Mouse (Mus musculus) embryo, embryonic 10 days (tissue): Measurements from ENCODE around the gene Arid3a.
"Not testable (repeated sequence)": the region's sequence is repeated elsewhere in the genome, so short reads cannot be mapped to it uniquely, and the experiment has no call there.

Source experiments
- DNase-seq: peaks from one replicate; pipeline ENCODE4 v3.0.0-alpha.2; 2015; ENCODE audit warnings: low spot score

Arid3a gene

DNA sequence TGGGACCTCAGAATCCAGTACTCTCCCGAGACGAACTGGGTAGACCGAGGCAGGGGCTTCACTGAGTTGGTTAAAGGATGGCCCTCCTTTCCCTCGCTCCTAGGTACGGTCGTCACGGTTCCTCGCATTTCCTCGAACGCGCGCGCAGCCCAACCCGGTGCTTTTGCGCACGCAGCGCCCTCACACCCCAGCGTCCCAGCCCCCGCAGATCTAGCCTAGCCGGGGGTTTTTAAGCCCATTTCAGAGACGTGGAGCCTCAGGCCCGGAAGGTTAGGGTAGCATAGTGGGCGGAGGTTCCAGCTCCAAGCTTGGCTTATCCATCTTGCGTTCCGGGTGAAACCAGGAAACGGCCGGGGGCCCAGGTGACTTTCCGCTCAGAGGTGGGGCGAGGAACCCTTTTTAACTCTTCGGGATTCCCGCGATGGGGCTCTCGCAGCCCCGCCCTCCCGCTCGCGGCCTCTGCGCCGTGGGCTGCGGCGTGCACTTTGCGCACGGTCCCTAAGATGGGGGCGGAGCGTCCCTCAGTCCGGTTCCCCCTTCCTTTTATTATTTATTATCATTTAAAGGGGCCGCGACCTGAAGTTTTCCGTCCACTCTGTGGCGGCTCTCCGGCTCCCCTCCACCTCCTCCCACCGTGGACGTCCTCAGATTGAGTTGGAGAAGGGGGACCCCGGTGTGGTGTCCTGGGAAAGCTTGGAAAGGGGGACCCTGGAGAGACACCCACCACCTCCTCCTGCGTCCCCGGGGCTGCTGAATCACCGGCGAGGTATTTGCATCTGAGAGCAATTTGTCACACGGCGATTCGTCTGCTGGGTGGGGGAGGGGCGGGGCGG lies at the start of gene Arid3a:
Arid3a (plus strand) TSS at position 553 of the 833 bp plus-strand sequence.
- peak; percentile 95 for DNase-seq

DNA sequence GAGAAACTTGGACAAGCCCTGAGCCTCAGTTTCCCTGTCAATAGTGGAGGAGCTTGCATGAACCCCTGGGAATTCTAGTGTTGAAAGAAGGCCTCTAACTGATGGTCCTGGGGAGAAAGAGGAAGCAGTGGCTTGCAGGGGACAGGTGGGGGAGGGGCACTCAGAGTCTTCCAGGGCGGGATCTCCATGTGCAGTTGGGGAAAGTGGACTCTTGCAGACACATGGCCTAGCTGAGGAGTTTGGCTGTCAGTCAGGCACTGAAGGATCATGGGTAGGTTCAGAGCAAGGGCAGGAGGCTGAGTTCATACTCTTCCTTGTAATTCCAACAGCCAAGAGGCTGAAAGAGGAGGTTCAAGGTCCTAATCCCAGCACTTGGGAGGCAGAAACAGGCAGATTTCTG lies 49.7 kb upstream of the Arid3a start:
- DNase-seq = no peak

DNA sequence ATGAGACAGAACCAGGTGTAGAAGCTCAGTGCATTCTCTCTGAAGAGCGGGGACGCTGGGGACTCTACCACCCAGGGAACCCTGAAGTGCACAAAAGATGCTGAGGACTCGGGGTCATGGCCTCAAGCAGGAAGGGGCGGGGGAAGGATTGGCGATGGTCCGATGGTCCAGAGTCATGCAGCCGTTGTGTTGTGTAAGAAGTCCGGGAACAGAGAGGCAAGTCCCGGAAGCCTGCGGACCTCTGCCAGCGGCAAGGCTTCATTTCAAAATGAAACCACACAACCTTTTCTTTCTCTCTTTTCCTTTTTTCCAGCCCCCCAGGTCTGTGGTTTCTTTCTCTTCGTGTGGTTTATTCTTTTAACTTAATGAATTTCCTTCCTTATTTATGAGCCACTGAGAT lies 49.1 kb upstream of the Arid3a start:
- no peak for DNase-seq

DNA sequence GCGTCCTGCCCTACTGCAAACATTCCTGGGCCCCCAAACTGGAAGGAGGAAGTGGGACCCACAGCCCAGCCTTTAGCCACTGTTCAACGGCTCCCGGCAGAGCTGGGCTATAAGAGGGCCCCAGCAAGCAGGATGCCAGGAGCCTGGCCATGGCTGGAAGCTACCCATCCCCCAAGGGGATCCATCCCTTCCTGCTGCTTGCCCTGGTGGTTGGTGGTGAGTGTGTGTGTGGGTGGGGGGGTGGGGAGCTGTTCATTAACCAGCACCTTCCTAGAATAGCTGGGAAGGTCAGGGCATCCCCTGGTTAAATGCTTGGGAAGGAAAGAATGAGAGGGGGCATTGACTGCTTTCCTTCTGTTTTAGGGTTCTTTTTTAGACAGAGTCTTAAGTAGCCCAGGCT lies 47.3 kb upstream of the Arid3a start:
- DNase-seq = no peak

DNA sequence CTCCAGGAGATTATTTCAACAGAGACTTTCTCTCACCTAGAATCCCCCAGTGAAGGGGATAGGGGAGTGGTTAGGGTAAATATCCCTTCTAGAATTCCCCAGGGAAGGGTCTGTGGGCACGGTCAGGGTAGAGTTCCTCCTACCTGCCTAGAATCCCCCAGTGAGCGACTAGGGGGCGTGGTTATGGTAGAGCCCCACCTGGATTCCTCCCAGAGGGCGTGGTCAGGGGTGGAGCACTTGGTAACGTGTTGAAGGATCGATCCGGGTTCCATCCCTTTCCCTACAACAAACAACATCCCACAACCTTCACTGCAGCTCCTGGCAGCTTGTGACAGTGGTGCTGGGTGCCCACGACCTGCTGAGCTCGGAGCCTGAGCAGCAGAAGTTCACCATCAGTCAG lies 46.1 kb upstream of the Arid3a start:
- no peak for DNase-seq

DNA sequence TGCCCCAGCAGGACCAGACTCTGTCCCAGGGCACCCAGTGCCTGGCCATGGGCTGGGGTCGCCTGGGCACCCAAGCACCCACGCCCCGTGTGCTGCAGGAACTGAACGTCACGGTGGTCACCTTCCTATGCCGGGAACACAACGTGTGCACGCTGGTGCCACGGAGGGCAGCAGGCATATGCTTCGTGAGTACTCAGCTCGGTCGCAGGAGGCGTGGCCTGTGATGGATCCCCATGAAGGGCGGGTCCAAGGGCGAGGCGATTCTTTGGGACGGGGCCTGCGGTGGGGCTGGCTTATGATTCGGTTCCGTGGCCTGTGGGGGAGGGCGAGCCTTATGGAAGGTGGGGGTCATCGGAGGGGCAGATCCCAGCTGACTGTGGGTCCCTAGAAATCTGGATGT lies 44.9 kb upstream of the Arid3a start:
- DNase-seq = peak; percentile 55

DNA sequence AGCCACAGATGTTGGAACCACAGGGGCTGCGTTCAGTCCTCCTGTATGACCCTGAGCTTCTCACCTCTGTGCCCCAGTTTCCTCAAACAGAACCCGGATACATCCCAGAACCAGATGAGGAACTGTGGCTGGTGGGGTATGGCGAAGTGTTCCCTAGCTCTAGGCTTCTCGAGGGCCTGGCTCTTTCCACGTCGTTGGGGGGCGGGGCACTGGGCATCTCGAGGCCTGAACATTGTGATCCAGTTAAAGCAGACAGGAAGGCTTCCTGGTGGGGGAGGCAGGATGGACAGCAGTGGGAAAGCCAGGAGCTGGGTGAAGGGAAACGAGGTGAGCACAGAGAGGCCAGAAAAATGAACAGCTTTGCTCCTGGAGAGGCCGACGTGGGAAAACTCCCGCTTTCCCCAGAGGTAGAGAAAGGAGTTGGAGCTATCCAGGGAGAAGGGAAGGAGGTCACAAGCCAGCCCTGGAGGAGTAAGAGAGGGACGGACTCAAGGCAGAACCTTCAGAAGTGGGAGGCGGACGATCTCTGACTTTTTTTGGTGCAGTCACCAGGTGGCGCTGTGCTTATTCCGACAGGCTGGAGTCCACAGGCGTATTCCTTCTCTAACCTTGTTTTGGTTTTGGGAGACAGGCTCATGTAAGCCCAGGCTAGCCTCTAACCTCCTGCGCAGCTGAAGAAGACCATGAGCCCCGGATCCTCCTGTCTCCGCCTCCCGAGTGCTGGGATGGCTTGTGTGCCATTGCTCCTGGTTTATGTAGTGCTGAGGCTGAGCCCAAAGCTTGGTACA lies 43.4 kb upstream of the Arid3a start:
- peak; percentile 88 for DNase-seq

DNA sequence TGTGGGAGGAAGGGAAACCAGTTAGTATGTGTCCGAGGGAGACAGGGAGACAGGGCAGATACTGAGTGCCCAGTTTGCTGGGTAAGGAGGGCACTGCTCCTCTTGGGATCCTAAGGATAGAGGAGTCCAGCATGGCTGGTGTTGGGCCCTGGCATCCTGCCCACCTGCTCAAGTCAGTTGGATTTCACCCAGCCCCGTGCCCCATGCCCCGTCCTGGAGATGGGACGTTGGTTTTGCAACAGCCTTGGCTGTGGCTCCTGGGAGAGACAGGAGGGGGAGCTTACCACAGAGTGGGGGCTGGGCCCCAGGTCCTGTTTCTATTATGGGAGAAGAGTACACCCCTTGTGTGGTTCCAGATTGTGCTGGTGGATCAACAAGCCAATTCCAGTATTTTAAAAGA lies 42.4 kb upstream of the Arid3a start:
- no peak for DNase-seq

DNA sequence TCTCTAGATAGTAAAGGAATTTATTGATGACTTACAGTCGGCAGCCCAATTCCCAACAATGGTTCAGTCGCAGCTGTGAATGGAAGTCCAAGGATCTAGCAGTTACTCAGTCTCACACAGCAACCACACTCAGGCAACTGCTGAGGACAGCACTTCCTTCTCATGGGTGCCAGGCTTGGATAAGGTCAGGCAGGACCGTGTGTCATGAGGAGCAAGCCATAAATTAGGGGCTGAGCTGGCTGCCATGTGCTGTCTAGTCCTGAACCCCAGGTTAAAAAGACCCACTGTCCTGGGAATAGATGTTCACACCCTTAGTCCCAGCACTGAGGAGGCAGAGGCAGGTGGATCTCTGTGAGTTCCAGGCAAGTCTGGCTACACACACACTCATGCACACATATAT lies 41.9 kb upstream of the Arid3a start:
- DNase-seq = not testable (repeated sequence)

DNA sequence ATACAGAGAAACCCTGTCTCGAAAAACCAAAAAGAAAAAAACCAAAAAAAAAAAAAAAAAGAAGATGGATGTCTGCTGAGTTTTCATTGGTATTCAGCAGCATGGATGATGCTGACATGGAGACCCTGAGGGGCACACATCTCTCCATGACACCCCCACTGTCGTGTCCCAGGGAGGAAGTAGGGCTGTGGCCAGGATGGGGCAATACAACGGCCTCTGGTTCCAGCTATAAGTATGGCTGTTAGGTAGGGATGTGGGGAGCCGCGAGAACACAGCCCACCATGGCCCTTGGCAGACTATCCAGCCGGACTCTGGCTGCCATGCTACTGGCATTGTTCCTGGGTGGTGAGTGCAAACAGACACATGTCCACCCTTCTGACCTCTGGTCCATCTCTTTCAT lies 40.8 kb upstream of the Arid3a start, which contains the start of gene Elane:
Elane (plus strand) TSS at position 194 of the 400 bp plus-strand sequence.
- DNase-seq = no peak

DNA sequence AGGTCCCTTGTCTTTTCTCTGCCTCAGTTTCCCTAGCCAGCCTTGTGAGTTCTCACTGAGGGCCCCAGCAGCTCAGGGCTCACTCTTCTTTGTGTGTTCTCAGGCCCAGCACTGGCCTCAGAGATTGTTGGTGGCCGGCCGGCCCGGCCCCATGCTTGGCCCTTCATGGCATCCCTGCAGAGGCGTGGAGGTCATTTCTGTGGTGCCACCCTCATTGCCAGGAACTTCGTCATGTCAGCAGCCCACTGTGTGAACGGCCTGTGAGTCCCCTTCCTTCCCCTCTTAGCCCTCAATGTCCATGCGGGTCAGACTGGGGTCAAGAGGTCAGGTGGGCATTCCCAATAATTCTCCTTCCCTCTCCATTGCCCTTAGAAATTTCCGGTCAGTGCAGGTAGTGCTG lies 40.2 kb upstream of the Arid3a start:
- DNase-seq = no peak

DNA sequence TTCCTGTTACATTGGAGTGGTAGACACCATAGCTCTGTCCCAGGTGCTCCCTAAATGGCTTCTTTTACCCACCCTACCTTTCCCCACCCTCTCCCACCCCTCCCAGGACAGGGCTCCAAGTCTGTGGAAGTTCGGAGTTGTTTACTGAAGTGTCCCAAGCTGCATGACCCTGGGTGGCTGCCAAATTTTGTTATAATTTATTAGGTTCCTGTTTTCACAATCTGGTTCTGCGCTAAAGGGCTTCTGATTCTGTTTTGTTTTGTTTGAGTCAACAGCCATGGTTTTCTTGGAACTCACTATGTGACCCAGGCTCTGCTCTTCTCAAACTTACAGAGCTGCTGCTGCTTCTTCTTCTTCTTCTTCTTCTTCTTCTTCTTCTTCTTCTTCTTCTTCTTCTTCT lies 37.5 kb upstream of the Arid3a start:
- DNase-seq = no peak

DNA sequence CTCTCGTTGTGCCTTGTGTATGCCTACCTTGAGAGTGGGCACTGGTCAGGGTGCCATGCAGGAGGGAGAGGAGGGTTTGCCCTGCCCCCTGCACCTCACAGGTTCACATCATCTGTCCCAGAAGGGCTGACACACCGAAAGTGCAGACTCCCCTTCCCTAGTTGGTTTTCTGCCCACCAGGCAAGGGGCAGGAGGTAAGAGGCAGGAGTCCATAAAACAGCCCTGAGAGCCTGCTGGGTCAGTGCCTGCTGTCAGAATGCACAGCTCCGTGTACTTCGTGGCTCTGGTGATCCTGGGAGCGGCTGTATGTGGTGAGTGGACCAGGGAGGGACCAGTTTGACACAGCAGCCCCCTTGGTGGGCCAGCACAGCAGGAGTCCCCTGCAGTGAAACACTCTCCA lies 36.2 kb upstream of the Arid3a start, which contains the start of gene Cfd:
Cfd (plus strand) TSS at position 184 of the 400 bp plus-strand sequence.
- no peak for DNase-seq

DNA sequence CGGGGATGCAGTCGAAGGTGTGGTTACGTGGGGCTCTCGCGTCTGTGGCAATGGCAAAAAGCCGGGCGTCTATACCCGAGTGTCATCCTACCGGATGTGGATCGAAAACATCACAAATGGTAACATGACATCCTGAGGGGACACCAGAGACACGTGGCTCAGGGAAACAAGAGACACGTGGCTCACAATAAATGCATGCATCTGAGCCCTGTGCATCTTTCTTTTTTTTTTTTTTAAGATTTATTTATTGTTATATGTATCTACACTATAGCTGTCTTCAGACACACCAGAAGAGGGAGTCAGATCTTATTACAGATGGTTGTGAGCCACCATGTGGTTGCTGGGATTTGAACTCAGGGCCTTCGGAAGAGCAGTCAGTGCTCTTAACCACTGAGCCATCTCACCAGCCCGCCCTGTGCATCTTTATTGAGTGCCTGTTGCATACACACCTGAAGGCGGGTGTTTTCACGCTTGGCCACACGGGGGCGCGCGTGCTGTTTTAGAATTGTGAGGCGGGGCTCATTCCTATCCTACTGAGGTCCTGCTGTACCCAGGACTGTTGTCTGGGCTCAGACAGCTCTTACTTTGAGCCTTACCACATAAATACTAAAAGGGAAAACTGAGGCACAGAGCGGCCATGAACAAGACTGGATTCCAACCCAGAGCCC lies 34.3 kb upstream of the Arid3a start:
- peak; percentile 86 for DNase-seq

DNA sequence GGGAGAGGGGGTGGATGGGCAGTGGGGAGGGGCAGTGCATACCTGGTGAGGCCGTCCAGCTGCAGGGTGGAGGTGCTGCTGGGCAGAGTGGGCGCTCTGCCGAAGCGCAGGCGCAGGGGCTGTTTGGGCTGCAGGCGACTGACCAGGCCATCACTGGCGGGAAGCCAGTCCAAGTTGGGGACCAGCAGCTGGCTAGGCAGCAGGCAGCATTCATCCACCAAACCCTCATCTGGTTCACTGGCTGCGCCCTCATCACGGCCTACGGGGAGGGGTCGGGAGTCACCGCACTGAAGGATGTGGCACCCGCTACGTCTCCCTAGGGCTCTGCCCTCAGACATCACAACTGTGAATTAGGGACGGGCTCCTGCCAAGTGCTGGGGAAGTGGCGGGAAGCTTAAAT lies 30.5 kb upstream of the Arid3a start:
- no peak for DNase-seq

DNA sequence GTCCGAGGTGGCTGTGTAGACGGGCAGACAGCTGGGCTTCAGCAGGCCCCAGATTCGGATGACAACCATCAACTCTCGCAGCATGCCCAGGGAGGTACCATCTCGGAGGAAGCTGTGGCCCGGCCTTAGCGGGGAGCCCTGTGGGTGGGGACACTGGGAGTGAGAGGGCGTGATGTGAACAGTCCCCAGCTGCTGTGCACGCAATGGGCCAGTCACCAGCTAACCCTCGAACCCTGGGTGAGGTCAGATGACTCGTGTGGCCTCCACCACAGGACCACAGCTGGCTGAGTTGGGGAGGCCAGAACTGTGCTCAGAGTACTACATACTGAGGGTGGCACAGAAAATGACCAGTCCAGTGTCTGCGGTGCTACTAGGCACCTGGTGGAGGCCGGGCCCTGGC lies 30.0 kb upstream of the Arid3a start:
- no peak for DNase-seq

DNA sequence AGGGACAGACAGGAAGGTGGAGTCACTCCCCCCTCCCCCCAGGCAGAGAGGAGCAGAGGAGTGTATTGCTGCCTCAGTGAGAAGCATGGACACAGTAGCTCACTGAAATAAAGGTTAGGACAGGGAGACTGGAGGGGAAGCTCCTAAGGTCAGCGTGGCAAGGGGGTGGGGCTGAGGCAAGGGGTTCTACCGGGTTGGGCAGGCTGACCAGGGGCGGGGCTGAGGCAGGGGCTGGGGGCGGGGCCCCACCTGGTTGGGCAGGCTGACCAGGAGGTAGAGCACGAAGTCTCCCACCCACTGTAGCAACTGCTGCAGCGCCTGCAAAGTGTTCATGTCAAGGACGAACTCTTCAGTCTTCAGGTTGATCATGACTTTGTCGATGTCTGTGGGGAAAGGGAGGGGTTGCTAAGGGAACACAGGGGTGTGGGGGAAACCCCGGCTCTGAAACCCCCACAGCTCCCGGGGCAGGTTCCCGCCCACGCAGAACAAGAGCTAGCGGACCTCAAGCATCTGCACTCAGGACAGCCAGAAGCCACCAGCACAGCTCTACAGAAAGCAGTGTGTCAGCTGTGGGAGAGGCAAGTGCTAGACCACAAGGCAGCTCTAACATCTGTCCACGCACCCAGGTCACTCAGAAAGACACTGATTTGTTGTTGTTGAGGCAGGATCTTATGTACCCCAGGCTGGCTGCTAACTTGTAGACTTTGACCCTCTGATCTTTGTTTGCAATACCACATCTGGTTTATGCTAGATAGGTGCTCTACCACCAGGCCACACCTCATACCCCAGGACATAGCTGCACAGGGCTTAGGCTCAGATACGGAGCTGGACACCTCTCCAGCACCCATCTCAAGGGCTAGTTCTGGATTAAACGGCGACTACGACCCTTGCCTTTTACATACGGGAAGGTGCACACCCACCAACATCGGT lies 29.3 kb upstream of the Arid3a start:
- DNase-seq = peak; percentile 33

DNA sequence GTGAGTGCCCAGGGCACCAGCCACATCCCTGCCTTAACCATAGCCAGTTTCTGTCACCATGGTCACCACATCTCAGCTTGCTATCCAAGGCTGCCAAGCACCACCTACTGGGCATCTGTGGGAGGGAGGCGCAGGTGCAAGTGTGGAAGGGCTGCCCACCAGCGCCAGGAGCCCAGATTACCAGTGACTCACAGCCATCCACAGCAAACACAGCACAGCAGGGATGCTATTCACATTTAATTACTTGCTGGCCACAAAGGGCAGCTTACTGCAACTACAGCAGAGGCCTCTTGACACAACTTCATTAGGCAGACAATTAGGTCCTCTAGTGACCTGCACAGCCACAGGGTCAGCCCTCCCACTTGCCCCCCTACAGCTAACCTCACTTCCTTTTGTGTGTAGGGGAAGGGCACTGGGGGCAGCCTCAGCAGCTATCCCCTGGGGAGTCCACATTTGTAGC lies 25.9 kb upstream of the Arid3a start:
- DNase-seq = peak; percentile 60

DNA sequence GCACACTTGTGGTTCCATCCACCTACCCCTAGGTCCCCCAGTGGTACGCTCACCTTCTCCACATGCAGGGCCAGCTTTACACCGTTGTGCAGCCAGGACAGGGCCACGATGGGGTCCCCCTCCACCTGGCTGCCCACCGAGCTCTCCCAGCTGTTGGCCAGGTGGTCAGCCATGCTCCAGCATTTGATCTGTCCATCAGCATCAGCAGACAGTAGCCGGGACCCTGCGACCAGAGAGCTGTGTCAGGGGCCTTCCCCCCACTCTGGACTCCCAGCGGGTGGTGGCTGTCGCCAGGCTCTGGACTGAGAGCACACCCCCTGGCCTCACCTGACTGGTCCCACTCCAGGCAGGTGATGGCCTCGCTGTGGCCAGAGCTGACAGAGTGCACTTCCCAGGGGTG lies 20.1 kb upstream of the Arid3a start:
- no peak for DNase-seq

DNA sequence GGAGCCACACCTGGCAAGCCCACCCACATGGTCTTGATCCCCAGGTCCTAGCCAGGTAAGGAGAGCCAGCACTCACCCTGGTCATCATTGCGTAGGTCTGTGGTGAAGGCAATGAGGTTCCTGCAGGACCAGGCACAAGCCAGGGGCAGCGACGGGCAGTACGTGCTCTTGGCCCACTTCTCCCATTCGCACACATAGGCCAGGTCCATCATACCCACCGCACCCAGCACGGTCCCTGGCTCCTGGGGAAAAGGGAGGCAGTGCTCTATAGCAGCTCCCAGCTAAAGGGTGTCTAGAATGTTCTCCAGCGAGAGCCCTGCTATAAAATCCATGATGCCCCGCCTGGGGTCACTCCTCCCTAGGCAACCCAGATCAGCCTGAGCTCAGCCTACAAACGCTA lies 19.4 kb upstream of the Arid3a start:
- DNase-seq = no peak
